Mouse (Mus musculus) heart, postnatal 0 days (tissue): Measurements from ENCODE around the gene Zfp365.

Source experiments
- CTCF ChIP-seq: IDR thresholded peaks from 2 replicates; pipeline ENCODE4 v1.5.1; 2016; ENCODE audit warnings: antibody characterized with exemption, control low read depth, low read depth
- EP300 ChIP-seq: IDR thresholded peaks from 2 replicates; pipeline ENCODE4 v1.6.1; 2016; ENCODE audit warnings: antibody characterized with exemption, low read depth

DNA sequence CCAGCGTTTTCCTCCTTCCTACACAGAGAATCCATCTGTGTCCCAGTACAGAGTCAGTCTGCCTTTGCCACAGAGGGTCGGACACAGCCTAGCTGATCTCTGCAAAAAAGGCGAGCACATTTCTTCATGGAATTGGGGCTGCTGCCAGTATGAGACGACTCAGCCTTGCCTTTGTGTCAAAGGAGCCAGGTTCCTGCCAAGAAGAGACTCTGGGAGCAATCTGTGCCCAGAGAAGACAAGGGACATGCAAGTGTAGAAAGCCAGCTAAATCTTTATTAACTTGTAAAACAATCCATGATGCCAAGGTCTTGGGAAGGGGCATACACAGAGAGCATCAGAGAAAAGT, 54.9 kb downstream of the Zfp365 start:
- TF ChIP-seq EP300 (no peak), CTCF (no peak)
